Mouse (Mus musculus): Measurements from ENCODE around the gene 1110008P14Rik.
"Not testable (repeated sequence)": the region's sequence is repeated elsewhere in the genome, so short reads cannot be mapped to it uniquely, and the experiment has no call there.

1110008P14Rik gene

DNA sequence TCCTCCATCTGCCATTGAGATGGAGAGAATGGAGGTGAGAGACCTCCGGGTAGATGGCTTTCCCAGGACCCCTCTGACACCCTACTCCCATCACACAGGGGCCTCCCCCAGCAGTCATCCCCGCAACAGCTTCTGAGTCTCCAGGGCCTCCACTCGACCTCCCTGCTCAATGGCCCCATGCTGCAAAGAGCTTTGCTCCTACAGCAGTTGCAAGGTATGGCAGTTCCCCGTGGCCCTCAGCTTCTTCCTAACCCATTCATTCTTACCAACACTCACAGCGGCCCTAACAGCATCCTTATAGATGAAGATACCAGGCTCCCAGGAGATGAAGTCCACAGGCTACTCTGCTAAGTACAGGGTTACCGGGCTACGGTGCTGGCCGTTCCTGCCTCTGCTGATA lies 17.6 kb downstream of the 1110008P14Rik start:
- DNase-seq (ENCODE audit: low read depth in 1 of 2, low spot score in 2 of 2): no peak

DNA sequence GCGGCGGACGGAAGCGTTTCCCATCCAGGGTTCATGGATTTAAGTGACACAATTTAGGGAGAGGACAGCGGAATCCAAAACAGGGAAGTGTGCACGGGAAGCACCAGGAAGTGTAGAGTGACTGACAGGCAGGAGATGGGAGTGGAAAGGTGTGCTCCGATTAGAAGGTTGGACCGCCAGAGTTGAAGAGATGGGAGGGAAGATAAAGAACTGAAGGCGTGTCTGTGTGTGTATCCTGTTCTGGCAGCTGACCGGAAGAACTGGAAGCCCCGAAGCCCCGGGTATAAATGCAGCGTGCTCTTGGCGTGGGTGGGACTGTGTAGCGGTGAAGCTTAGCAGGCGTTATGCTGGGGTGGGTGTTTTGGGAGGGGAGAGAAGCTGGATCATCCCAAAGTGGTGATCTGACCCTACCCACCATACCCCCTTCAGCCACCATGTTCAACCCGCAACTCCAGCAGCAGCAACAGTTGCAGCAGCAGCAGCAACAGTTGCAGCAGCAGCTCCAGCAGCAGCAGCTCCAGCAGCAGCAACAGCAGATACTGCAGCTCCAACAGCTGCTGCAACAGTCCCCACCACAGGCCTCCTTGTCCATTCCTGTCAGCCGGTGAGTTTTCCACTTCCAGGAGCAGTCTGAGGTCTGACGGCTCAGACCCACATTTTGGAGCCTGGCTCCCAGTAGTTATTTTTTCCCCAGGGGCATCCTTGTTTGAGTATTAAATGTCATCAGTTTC lies 18.2 kb downstream of the 1110008P14Rik start:
- no peak for DNase-seq (ENCODE audit: low read depth in 1 of 2, low spot score in 2 of 2)

DNA sequence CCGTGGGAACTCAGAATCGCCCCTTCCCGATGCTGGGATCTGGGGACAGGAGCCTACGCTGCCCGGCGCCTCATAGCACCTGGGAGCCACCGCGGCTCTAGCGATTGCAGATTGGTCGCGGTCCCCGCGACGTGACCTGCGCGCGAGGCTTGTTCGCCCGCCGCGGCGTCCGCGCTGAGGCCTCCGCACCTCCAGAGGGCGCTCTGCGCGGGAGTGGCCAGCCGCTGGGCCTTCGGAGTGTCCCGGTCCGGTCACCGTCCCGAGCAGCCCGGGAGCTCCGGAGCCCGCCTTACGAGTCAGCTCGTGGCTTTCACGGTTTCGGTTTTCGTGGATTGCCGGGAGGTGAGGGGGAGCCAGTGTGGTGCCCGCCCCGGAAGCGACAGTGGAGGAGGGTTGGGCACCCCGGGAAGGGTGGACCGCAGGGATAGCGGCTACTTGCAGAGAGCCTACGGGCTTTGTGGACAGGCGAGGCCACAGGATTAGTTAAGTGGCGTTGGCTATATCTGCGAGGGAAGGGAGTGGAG lies 18.9 kb downstream of the 1110008P14Rik start:
- peak; percentile 70 to 86 for DNase-seq (ENCODE audit: low read depth in 1 of 2, low spot score in 2 of 2)

DNA sequence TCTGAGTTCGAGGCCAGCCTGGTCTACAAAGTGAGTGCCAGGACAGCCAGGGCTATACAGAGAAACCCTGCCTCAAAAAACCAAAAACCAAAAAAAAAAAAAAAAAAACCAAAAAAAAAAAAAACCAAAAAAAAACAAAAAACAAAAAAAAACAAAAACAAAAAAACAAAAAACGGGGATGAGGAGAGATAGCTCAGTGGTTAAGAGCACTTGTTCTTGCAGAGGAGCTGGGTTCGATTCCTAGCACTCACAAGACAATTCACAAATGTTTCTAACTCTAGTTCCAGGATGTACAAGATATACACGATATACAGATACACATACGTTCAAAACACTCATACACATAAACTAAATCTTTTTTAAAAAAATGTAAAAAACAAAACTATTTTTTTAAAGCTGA lies 19.5 kb downstream of the 1110008P14Rik start:
- not testable (repeated sequence) for DNase-seq (ENCODE audit: low read depth in 1 of 2, low spot score in 2 of 2)

DNA sequence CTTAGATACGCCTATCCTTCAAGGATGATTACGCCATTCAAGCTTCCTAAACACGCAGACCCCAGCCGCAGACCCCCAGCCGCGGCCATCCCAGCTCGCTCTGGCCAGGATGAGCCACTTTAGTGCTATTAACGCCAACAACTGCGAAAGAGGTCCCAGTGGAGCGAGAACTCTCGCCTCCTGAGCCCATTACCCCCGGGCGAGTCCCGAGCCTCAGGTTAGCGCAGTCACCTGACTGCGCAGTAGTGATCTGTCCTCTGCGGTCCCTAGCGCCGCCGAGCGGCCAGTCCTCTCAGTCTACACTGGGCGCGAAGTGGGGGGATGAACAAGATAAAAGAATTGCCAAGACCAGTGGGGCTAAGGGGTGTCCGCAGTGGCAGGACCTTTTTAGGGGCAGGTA lies 20.3 kb downstream of the 1110008P14Rik start:
- peak in 1 of 2 experiments; percentile 46 for DNase-seq (ENCODE audit: low read depth in 1 of 2, low spot score in 2 of 2)

DNA sequence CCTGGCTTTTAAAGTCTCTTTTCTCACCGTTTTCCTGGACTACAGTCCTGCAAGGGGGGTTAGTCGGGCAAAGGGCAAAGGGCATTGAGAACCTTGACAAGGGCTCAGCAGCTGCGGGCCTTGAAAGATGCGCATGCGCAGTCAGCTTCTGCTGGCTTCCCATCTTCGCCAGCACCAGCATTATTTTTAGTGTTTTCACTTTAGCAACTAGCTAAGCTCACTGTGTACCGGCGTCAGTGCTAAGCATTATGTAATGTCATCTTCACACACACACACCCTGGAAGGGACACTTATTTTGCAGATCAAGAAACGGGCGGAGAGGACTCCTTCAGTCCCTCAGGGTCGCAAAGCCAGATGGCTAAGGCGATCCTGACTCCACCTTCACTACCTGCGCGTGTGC lies 21.0 kb downstream of the 1110008P14Rik start:
- DNase-seq (ENCODE audit: low read depth in 1 of 2, low spot score in 2 of 2): no peak

DNA sequence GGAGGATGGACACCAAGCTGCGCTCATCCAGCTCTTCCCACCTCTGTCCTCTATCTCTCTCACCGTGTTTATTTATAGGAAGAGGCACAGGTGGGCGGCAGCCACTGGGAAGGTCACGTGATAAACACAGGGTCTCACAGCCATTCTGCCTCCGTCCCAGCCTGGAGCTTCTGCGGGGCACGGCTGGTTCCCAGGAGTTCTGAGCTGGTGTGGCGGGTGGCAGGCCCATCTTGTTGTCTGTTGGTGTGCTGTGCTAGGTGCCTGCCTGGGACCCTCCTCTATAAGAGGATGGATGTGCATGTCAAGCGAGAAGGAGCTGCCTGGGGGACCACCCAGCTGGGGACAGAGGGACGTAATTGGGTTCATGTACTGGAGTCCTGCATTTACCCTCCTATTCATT lies 23.4 kb downstream of the 1110008P14Rik start:
- no peak for DNase-seq (ENCODE audit: low read depth in 1 of 2, low spot score in 2 of 2)

DNA sequence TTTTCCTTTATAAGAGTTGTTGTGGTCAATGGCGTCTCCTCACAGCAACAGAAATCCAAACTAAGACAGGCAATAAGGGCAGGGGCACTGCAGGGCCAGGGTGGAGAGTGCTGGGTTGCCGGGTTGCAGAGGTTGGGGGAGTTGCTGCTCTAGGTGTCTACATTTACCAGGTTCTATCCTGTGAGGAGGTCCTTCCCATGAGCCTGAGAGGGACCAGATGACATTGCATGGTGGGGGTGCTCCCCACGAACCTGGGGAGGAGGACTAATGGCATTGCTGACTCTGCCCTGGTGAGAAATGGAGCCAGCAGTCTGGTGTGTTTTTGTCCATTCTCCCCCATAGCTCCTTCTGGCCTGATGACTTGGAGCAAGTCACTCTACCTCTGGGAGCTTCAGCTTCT lies 24.0 kb downstream of the 1110008P14Rik start:
- no peak for DNase-seq (ENCODE audit: low read depth in 1 of 2, low spot score in 2 of 2)

DNA sequence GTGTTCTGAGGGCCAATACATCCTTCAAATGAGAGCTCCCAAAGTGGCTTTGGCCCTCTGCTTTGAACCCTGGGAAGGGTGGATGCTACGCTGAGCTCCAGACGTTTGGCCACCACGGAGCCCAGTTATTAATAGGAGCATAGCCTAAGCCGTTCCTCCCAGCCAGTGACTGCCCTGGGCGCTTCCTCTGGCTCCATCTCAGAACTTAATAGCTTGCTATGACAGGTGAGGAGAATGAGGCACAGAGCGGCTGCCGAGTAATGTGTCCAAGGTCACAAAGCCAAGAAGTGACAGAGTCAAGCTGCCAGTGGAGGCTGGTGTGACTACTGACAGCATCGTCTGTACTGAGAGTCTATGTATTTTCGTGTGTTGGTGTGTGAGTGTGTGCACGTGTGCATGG lies 25.5 kb downstream of the 1110008P14Rik start:
- no peak for DNase-seq (ENCODE audit: low read depth in 1 of 2, low spot score in 2 of 2)

DNA sequence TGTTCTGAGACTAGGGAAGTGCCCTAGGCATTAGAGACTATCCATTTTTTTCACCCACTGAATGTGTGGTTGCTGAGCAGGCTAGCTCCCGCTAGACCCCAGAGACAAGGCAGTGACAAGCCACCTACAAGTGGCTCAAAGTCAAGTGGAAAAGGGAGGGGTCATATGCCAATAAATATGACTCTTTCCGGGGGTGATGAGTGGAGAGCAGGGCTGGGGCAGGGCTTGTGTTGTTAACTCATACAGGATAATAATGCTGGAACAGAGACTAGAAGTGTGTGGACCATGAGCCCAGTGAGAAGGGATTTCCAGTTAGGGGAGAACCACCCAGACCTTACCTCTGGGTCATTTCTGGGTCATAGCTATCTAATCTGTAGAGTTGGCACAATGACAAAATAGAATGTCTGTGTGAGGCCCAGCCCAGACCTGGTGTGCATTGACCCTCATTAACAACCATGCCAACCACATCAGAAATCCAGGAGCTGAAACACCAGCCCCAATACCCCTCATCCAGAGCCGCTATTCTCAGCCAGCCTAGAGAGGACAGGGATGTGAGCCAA lies 27.3 kb downstream of the 1110008P14Rik start:
- no peak for DNase-seq (ENCODE audit: low read depth in 1 of 2, low spot score in 2 of 2)

DNA sequence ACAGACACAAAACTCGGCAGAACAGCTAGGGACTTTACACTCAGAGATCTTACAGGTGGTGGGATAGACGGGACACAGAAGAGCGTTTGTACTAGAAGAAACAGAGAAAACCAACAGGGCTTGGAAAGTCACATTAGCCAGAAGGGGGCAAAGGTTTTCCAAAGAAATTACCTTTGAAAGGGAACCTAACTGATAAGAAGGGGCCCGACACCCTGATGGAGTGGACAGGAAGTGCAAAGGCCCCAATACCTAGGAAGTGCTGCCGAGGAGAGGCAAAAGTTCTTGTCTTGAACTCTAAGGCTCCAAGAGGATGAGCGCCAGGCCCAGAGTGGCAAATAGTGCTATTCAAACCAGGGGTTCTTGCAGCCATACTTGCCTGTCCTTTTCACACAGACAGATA lies 27.9 kb downstream of the 1110008P14Rik start:
- DNase-seq (ENCODE audit: low read depth in 1 of 2, low spot score in 2 of 2): no peak

DNA sequence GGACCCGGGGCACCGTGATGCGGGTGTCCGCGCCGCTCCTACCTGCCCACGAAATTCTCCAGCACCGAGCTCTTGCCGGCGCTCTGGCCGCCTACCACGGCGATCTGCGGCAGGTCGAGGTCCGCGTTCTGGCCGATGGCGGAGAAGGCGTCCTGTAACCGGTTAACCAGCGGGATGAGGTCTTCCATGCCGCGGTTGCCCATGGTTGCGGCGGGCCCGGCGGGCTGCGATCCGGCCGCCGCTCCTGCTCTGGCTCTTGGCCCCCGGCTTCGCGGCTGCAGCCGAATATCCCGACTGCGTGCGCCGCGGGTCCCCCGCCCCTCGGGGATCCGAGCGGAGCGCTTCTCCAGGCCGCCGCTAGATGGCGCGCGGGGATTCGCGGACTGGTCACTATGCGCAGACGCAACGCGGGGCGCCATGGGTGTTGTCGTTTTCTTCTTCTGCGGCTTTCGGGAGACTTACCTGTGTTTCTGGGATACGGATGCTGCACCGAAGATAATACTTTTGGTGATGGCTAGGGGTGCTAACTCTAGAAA lies 28.7 kb downstream of the 1110008P14Rik start, which contains the start of gene Dnm1:
Gene Dnm1 (minus strand): TSS at position 332 of the 536 bp plus-strand sequence.
- peak; percentile 45 to 80 for DNase-seq (ENCODE audit: low read depth in 1 of 2, low spot score in 2 of 2)

DNA sequence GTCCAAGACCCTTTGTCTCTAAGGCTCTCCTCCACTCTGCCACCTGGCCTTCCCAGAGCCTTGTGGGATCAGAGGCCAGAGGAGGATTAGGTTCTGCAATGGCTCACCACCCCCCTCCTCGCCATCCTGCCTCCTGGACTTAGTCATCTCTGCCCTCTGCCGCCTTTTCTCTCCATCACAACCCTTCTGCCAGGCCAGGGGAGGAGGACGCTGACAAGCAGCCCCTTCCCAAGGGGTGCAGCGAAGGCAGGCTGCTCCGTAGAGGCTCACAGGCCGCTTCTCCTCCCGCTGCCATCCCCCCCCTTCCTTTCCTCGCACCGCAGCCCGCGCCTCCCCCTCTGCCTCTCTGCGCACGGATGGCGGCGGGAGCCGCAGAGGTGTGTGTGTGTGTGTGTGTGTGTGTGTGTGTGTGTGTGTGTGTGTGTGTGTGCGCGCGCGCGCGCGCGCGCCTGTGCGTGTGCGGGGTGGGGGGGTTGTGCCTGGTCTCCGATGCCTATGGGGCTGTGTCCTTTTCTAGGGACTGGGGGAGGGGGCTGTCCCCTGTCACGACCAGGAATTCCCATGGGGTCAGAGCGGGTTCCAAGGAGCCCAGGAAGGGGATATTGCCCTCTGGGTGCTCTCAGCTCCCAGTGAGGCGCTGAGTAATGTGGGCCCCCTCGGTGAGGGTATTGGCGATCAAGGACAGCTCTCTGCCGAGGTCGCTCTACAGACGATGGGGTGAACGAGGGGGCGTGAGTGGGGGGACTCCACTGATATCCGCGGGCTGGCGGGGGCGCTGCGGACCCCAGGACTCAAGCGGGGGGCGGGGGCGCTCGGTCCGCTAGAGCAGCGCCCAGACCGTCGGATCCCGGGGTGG lies 29.4 kb downstream of the 1110008P14Rik start, which contains the start of gene Ciz1:
Gene Ciz1 (plus strand): TSS at position 177 of the 856 bp plus-strand sequence.
- no peak for DNase-seq (ENCODE audit: low read depth in 1 of 2, low spot score in 2 of 2)

DNA sequence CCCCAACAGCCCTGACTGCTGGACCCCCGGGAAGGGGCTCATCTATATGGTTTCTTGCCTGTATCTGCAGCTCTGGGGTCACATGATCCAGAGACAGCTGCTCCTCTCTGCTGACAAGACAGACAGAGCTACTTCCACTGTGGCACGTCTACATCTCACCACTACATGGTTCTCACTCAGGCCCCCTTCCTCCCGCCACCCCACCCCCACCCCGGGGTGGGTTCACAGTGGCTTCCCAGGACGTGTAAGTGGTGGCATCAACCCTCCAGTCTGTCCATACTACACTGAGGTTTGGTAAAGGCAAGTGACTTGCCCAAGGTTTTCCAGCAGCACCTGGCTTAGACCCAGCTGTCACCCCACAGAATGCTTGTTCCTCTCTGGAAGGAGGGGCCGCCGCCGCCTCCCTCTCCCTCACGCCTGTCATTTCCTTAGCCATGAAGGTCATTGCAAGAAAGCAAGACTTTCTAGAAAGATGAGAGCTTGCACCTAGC lies 30.2 kb downstream of the 1110008P14Rik start:
- no peak for DNase-seq (ENCODE audit: low read depth in 1 of 2, low spot score in 2 of 2)

DNA sequence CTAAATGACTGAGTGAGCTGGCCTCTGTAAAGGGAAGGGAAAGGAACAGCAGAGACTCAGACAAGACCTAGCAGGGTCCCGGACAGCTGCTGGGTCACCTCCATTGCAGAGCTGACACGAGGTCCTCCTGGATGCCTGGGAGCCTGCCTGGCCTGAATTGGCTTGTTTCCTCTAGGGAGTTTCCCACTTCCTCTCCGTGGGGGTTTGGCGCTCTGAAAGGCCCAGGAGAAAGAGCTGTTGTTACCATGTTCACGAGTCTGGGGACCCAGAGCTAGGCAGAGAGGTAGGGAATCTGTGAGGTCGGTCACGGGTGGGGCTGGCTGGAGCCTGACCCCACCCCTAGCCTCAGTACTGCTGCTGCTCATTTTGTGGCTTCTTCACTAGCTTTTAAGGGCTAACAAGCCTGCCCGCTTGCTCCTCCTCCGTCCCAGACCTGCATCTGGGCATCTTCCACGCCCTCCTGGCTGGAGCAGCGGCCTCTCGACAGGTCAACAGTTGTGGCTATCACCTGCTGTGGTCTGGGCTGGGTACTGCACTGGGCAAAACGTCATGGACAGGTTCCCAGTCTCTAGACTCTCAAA lies 31.2 kb downstream of the 1110008P14Rik start:
- no peak for DNase-seq (ENCODE audit: low read depth in 1 of 2, low spot score in 2 of 2)

DNA sequence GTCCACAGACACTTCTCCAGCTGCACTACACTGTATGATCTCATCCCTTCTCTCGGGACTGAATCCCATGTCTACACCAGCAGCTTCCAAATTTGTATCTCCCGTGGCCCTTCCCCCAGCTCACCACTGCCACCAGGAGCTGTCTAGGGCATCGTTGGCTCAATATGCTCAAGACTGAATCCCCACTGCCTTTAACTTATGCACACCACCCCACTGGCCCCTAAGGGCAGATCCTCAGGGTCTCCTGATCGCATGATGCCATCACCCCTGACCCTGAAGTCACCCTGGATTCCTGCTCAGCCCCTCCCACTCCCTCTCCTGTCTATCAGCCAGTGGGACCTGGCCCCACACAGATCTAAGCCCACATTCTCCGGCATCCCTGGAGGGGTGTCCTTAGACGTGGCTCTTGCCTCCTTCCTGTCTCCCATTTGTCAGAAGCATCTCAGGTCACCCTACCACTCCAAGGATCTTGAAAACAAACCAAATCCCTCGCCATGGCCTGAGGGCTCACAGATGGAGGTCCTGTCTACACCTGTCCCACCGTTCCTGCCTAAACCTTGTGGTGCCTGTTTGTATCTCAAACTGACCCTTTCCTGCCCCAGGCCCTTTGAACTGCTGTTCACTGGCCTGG lies 32.0 kb downstream of the 1110008P14Rik start:
- no peak for DNase-seq (ENCODE audit: low read depth in 1 of 2, low spot score in 2 of 2)

DNA sequence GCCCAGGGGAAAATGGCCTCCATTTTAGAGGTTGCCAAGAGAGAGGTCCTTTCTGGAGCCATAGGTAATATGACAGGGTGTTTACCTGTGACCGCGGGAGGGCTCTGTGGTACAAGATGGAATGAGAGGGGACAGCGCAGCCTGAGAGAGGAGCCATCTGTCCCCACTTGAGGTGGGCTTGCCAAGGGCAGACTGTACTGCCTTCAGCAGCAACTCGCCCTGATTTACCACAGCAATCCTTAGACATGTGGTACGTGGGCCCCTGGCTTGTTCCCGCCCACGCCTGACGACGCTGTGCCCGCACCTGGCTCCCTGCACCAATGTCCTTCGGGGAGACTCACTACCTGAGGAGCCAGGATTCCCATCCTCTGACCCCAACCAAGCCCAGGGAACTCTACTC lies 33.4 kb downstream of the 1110008P14Rik start:
- DNase-seq (ENCODE audit: low read depth in 1 of 2, low spot score in 2 of 2): no peak

DNA sequence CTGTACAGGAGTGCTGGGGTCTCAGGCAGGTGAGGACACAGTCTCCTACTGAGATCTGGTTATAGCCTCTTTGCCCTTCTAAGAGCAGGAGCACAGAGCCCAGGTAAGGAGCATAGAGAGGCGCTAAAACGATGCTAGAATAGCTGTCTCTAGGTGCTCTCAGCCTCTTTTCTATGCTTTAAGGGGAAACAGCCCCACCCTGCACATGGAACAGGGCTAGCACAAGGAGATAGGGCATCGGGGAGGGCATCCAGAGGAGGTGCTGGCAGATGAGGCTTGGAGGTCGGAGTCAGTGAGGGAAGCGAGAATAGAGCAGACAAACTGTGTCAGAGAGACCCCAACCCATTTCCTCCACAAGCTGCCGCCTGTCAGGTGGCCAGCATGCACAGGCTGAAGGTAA lies 34.7 kb downstream of the 1110008P14Rik start:
- DNase-seq (ENCODE audit: low read depth in 1 of 2, low spot score in 2 of 2): no peak

DNA sequence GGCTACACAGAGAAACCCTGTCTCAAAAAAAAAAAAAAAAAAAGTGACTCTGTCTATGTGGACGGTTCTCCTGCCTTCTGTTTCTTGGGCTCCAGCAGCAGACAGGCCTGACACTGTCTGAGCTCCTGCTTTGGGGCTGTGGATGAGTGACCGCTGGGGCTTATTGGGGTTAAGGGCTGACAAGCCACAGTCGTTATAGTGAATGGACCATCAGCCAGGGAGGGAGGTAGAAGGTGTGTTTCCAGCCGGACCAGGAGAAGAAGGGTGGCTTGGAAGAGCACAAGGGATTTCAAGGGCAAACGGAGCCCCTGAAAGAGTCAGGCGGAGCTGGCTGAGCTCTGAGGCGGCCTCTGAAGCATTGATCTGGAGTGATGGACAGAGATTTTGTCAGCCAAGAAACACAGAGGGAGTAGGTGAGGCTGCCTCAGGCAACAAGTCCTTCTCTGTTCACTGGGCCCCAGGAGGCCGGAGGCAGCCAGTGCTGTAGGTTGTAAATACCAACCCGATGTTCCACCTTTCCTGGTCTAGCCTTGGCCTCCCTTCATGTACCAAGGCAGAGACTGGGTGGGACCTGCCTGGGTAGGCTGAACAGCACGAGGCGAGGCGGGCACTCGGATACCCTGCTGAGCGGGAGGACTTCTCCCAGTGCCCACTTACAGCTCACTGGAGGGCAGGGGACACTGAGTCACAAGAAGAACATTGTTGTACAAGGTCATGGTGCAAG lies 37.0 kb downstream of the 1110008P14Rik start:
- no peak for DNase-seq (ENCODE audit: low read depth in 1 of 2, low spot score in 2 of 2)

DNA sequence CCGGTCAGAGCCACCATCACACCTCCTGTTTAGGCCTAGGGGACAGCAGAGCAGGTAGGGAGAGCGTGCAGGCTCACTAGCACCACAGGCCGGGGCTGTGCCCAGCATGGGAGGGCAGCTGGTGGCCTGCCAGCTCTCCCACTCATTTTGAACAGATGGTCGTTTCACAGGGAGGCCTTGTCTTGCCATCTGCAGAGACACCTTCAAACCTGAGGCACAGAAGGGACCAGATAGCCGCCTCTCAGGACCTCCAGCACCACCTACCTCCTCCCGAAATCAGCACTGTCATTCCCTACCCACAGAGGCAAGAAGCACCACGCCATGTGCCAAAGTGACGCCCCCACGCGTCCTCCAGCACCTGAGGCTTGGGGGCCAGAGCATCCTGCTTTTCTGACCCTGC lies 37.7 kb downstream of the 1110008P14Rik start:
- DNase-seq (ENCODE audit: low read depth in 1 of 2, low spot score in 2 of 2): no peak

Data from monocyte, adult 2 months (primary cell).